Mouse (Mus musculus): Measurements from ENCODE around the gene Lcn8. TPM values are rescaled to one million over a fixed set of nuclear protein-coding genes. Genes with fewer than 3 reads are reported as not detected.

The Lcn8 gene
- polyA plus RNA-seq (2014; fragmentation: Nextera tagmentation; extraction: Ambion mirVana) = not detected in 2 replicates

DNA sequence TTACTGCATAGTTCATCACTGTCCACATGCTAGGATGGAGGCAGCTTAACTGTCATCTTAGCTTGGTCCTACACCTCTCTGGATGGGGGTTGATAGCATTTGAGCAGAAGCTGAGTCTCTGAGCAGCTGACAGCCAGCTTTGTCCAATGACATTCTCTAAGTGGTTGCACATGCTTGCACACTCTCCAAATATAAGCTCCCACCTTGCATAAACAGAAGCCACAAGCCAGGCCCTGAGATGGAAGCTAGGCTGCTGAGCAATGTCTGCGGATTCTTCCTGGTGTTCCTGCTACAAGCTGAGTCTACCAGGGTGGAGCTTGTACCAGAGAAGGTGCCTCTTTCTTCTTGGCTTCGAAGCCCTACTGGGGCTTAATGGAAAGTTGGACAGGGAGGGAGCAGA is at the start of gene Lcn8:
Gene Lcn8 (plus strand): TSS at position 219 of the 400 bp plus-strand sequence.
- no peaks in the 10 kb centered on the region for H3K36me3 ChIP-seq (ENCODE audit: control insufficient read depth, insufficient read depth, low read length)
- H3K4me1 ChIP-seq (replicated peaks; ENCODE audit: control insufficient read depth, insufficient read depth, low read length) = no peaks in the 10 kb centered on the region
- H3K4me2 ChIP-seq (ENCODE audit: low read length) = no peak within 1 kb of the TSS
- ATAC-seq (replicated peaks; ENCODE audit: low FRiP score, low TSS enrichment, low read depth) = no peak
- no peak within 1 kb of the TSS for H3K27ac ChIP-seq (ENCODE audit: low read depth)
- no peaks in the 10 kb centered on the region for H3K27me3 ChIP-seq (replicated peaks; ENCODE audit: control insufficient read depth, insufficient read depth, low read length)
- no peak within 1 kb of the TSS for H3K4me3 ChIP-seq (ENCODE audit: low read depth, low read length)
- DNase-seq (ENCODE audit: low spot score) = no peak
- 75% methylated on average over 2 of the region's 2 CpGs for WGBS
- H3K9me3 ChIP-seq (ENCODE audit: control insufficient read depth, low read length) = no peaks in the 10 kb centered on the region
- no peak within 1 kb of the TSS for H3K9ac ChIP-seq (ENCODE audit: low read length)

DNA sequence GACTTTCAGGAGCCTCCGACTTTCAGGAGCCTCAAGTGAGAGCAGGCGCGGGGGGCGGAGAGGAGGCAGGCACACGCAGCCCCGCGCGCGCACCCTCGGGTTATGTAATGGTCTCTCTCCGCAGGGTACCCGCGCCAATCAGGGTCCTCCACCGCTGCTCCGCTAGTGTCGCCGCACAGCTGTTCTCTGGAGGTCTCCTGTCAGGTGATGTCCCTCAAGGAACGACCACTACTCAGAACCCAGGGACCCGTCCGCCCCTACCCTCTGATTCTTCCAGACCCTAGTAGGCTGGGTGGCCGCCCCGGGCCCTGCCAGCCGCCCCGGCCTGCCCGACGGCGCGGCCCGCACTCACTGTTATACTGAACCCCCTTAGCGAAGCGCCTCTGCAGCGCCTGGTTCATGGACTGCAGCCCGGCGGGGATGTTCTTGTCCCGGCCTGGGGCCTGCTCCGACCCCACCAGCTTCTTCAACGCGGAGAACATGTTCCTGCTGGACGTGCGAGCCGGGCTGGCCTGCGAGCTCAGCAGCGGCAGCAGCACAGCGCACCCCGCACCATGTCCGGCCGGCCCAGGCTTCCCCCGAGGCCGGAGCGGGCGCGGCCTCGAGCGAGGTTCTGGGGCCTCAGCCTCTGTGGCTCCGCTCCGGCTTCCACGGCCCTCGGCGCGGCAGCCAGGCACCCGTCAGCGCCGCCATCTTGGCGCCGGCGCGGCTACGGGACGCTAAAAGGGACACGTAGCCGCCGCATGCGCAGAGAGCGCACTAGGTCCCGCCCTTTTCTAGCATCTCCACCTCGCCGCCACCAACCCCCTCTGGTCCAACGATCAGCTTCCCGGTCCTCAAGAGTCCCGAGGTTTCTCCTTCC is 44.9 kb upstream of the Lcn8 start, which contains the start of gene Rabl6:
Gene Rabl6 (minus strand): TSS at position 761 of the 862 bp plus-strand sequence.
- no peaks in the 10 kb centered on the region for H3K9me3 ChIP-seq (ENCODE audit: control insufficient read depth, low read length)
- H3K4me3 ChIP-seq (ENCODE audit: low read depth, low read length) = peak within 1 kb of the TSS; percentile 94
- H3K4me1 ChIP-seq (replicated peaks; ENCODE audit: control insufficient read depth, insufficient read depth, low read length) = peaks cover 17% of the 10 kb centered on the region
- H3K9ac ChIP-seq (ENCODE audit: low read length) = peak within 1 kb of the TSS; percentile 95
- H3K27me3 ChIP-seq (replicated peaks; ENCODE audit: control insufficient read depth, insufficient read depth, low read length) = 0 out of 2 replicates have a peak, but pooled peaks cover 3% of the 10 kb centered on the region
- H3K36me3 ChIP-seq (ENCODE audit: control insufficient read depth, insufficient read depth, low read length) = peaks cover 7% of the 10 kb centered on the region
- H3K4me2 ChIP-seq (ENCODE audit: low read length) = peak within 1 kb of the TSS; percentile 86
- DNase-seq (ENCODE audit: low spot score) (peak; percentile 90), ATAC-seq (replicated peaks; ENCODE audit: low FRiP score, low TSS enrichment, low read depth) (peak; percentile 92)
- WGBS = under 1% methylated on average over 77 of the region's 80 CpGs
- peak within 1 kb of the TSS; percentile 95 for H3K27ac ChIP-seq (ENCODE audit: low read depth)

DNA sequence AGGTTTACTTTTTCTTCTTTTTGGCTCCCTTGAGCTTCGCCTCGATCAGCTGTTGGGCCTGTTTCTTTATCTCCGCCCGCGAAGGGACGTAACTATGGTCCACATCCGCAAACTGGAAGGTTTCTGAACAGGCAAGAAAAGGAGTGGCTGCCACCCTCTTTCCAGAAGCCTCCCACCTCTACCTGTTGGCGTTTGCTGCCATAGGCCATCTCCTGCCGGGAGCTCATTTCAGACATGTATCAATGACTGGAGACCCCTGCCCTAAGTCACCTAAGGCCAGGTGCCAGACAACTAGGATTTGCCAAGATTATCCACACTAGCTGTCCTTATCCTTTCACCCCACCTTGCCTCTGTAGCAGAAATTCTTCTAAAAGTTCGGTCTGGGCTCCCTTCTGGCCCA is 44.2 kb upstream of the Lcn8 start:
- H3K4me2 ChIP-seq (ENCODE audit: low read length) = peak overlapping the region; percentile 86
- 52% methylated on average over 10 of the region's 10 CpGs for WGBS
- H3K9ac ChIP-seq (ENCODE audit: low read length) = peak overlapping the region; percentile 95; the same call in 1 of the 2 replicates
- peak overlapping the region; percentile 94 for H3K4me3 ChIP-seq (ENCODE audit: low read depth, low read length)
- H3K9me3 ChIP-seq (ENCODE audit: control insufficient read depth, low read length) = no peaks in the 10 kb centered on the region
- DNase-seq (ENCODE audit: low spot score) (no peak), ATAC-seq (replicated peaks; ENCODE audit: low FRiP score, low TSS enrichment, low read depth) (peak; percentile 13; the same call in 1 of the 2 replicates)
- H3K4me1 ChIP-seq (replicated peaks; ENCODE audit: control insufficient read depth, insufficient read depth, low read length) = peaks cover 17% of the 10 kb centered on the region
- peak overlapping the region; percentile 95; the same call in 1 of the 2 replicates for H3K27ac ChIP-seq (ENCODE audit: low read depth)
- H3K27me3 ChIP-seq (replicated peaks; ENCODE audit: control insufficient read depth, insufficient read depth, low read length) = 0 out of 2 replicates have a peak, but pooled peaks cover 5% of the 10 kb centered on the region
- H3K36me3 ChIP-seq (ENCODE audit: control insufficient read depth, insufficient read depth, low read length) = peaks cover 5% of the 10 kb centered on the region; the same call in 1 of the 2 replicates

DNA sequence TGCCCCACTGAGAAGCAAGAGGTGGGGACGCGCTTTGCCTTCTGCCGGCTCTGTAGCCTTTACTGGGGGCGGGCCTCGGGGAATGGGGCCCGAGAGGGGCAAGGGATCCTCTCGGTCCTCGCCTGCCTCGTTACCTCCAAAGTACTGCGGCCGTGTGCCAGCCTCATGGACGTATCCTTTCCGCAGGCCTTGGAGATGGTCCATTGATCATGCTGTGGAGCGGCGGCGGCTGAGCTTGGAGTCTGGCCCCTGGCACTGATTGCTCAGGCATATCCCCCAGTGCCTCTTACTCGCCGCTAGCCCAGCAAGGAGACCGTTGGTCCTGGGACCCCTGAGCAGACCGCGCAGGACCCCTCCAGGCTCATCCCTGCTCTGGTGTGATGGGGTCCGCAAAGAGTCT is 36.5 kb upstream of the Lcn8 start:
- 0 out of 2 replicates have a peak overlapping the region, but pooled peaks have one; percentile 1 for H3K4me3 ChIP-seq (ENCODE audit: low read depth, low read length)
- no peak for ATAC-seq (replicated peaks; ENCODE audit: low FRiP score, low TSS enrichment, low read depth)
- H3K4me1 ChIP-seq (replicated peaks; ENCODE audit: control insufficient read depth, insufficient read depth, low read length) = 0 out of 2 replicates have a peak, but pooled peaks cover 9% of the 10 kb centered on the region
- no peaks in the 10 kb centered on the region for H3K9me3 ChIP-seq (ENCODE audit: control insufficient read depth, low read length)
- H3K4me2 ChIP-seq (ENCODE audit: low read length) = peak overlapping the region; percentile 42
- 22% methylated on average over 22 of the region's 22 CpGs for WGBS
- peak; percentile 57 for DNase-seq (ENCODE audit: low spot score)
- H3K36me3 ChIP-seq (ENCODE audit: control insufficient read depth, insufficient read depth, low read length) = no peaks in the 10 kb centered on the region
- peaks cover 50% of the 10 kb centered on the region for H3K27me3 ChIP-seq (replicated peaks; ENCODE audit: control insufficient read depth, insufficient read depth, low read length)
- H3K27ac ChIP-seq (ENCODE audit: low read depth) = no peak overlapping the region
- H3K9ac ChIP-seq (ENCODE audit: low read length) = no peak overlapping the region

DNA sequence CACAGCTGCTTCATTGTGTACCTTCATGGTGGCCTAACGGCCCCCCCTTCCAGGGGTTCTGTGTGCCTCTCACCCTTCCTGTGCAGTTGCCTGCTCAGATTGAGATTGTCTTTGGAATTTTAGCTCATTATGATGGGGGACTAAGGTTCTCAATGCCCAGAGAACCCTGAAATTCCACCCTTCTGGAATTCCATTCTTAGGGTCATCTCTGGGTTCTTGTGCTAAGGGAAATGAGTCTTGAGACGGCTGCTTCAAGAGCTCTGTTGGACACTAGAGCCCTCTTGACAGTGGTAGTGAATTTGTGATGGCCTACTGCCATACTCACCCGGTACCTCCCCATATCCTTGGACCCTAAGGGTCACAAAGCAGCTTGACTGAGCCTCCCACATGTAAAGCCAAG is 35.3 kb upstream of the Lcn8 start, which contains the start of gene Ccdc183:
Gene Ccdc183 (minus strand): TSS at position 101 of the 400 bp plus-strand sequence.
- Histone ChIP-seq H3K4me2 (ENCODE audit: low read length) (peak within 1 kb of the TSS; percentile 42; the same call in 1 of the 2 replicates), H3K36me3 (ENCODE audit: control insufficient read depth, insufficient read depth, low read length) (no peaks in the 10 kb centered on the region), H3K27ac (ENCODE audit: low read depth) (no peak within 1 kb of the TSS), H3K4me3 (ENCODE audit: low read depth, low read length) (no peak within 1 kb of the TSS), H3K9me3 (ENCODE audit: control insufficient read depth, low read length) (no peaks in the 10 kb centered on the region), H3K9ac (ENCODE audit: low read length) (no peak within 1 kb of the TSS), H3K27me3 (replicated peaks; ENCODE audit: control insufficient read depth, insufficient read depth, low read length) (peaks cover 47% of the 10 kb centered on the region), H3K4me1 (replicated peaks; ENCODE audit: control insufficient read depth, insufficient read depth, low read length) (0 out of 2 replicates have a peak, but pooled peaks cover 10% of the 10 kb centered on the region)
- no peak for ATAC-seq (replicated peaks; ENCODE audit: low FRiP score, low TSS enrichment, low read depth)
- WGBS = 88% methylated on average over 3 of the region's 3 CpGs
- DNase-seq (ENCODE audit: low spot score) = no peak

DNA sequence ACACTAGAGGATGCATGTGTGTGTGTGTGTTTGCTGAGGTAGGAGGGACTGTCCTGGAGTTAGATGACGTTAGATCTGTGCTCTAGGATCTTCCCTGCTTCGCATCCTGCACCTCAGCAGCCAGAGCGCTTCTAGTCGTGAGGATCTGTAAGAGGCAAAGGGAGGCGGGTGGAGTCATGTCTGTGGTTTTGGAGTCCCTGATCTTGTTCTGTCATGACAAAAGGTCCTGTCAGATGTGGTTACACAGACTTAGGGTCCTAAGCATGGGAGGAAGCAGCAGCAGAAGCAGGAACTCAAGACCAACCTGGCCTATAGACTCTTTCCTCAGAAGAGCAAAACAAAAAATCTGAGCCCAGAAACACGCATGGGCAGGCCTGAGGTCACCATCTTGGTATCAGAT is 32.5 kb upstream of the Lcn8 start:
- no peak for ATAC-seq (replicated peaks; ENCODE audit: low FRiP score, low TSS enrichment, low read depth)
- Histone ChIP-seq H3K4me2 (ENCODE audit: low read length) (no peak overlapping the region), H3K36me3 (ENCODE audit: control insufficient read depth, insufficient read depth, low read length) (no peaks in the 10 kb centered on the region), H3K27me3 (replicated peaks; ENCODE audit: control insufficient read depth, insufficient read depth, low read length) (peaks cover 30% of the 10 kb centered on the region), H3K27ac (ENCODE audit: low read depth) (no peak overlapping the region), H3K4me1 (replicated peaks; ENCODE audit: control insufficient read depth, insufficient read depth, low read length) (0 out of 2 replicates have a peak, but pooled peaks cover 10% of the 10 kb centered on the region), H3K4me3 (ENCODE audit: low read depth, low read length) (no peak overlapping the region), H3K9ac (ENCODE audit: low read length) (no peak overlapping the region), H3K9me3 (ENCODE audit: control insufficient read depth, low read length) (no peaks in the 10 kb centered on the region)
- WGBS = 78% methylated on average over 6 of the region's 6 CpGs
- no peak for DNase-seq (ENCODE audit: low spot score)

DNA sequence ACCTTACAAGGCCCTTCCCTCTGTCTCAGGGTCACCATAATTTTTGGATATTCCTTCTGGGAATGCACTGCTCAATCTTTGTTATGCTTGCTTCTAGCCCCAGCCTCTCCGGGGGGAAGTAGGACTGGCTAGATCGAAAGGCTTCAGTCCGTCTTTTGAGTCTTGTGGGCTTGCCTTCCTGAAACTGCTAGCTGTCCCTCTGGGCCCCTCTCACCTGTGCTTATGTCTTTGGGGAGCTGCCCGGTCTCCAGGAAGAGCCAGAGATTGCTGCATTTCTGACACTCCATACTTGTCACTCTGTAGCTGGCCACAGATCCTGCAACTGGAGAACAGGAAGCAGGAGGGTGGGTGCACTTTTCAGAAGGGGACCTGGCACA is 32.1 kb upstream of the Lcn8 start:
- ATAC-seq (replicated peaks; ENCODE audit: low FRiP score, low TSS enrichment, low read depth) (no peak), DNase-seq (ENCODE audit: low spot score) (no peak)
- Histone ChIP-seq H3K27me3 (replicated peaks; ENCODE audit: control insufficient read depth, insufficient read depth, low read length) (peaks cover 26% of the 10 kb centered on the region), H3K9ac (ENCODE audit: low read length) (no peak overlapping the region), H3K36me3 (ENCODE audit: control insufficient read depth, insufficient read depth, low read length) (no peaks in the 10 kb centered on the region), H3K27ac (ENCODE audit: low read depth) (no peak overlapping the region), H3K4me3 (ENCODE audit: low read depth, low read length) (no peak overlapping the region), H3K4me1 (replicated peaks; ENCODE audit: control insufficient read depth, insufficient read depth, low read length) (0 out of 2 replicates have a peak, but pooled peaks cover 10% of the 10 kb centered on the region), H3K9me3 (ENCODE audit: control insufficient read depth, low read length) (no peaks in the 10 kb centered on the region), H3K4me2 (ENCODE audit: low read length) (peak overlapping the region; percentile 87; the same call in 1 of the 2 replicates)
- 87% methylated on average over 4 of the region's 4 CpGs for WGBS

DNA sequence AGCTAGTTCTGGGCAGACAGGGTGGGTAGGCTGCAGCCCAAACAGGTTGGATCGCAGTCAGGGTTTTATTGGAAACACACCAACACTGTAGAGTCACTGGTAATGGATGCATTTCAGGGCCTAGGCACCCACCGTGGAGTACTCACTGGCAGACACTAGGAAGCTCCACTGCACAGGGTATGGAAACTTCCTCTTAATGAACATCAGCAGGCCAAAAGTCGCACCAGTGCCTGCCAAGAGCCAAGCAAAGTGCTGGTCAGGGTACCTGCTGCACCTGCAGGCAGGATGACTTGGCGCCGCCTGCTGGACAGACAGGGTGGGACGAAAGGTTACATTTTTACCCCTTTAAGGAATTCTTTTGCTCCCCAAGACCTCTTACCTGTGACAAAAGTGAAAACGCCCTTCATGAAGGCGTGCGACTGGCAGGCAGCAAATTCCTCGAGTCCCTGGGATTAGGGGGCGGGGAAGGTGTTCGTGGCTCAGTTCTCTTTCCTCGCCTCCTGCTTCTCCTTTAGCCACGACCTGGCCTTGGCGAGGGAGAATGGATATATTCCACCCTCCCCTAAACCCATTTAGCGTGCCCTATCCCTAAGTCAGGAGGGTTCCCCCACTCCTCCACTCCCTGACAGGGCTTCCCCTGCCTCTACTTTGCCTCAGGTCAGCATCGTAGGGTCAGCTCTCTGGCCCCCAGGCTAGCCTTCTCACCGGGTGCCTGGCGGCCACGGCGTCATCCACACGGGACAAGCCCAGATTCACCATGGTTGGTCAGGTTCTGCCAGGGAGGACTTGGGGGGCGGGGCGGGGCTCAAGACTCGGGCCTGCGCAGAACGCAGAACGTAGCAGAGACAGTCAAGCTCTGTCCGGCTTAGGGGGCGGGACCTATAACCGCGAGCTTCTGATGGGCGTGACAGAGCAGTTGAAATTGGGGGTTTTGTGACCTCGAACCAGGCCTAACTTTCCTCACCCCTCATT is 31.4 kb upstream of the Lcn8 start, which contains the start of gene Tmem141:
Gene Tmem141 (minus strand): TSS at position 777 of the 972 bp plus-strand sequence.
- ATAC-seq (replicated peaks; ENCODE audit: low FRiP score, low TSS enrichment, low read depth) (peak; percentile 94), DNase-seq (ENCODE audit: low spot score) (peak; percentile 88)
- Histone ChIP-seq H3K36me3 (ENCODE audit: control insufficient read depth, insufficient read depth, low read length) (no peaks in the 10 kb centered on the region), H3K4me2 (ENCODE audit: low read length) (peak within 1 kb of the TSS; percentile 87), H3K27ac (ENCODE audit: low read depth) (peak within 1 kb of the TSS; percentile 47; the same call in 1 of the 2 replicates), H3K9ac (ENCODE audit: low read length) (peak within 1 kb of the TSS; percentile 49), H3K4me3 (ENCODE audit: low read depth, low read length) (peak within 1 kb of the TSS; percentile 50), H3K27me3 (replicated peaks; ENCODE audit: control insufficient read depth, insufficient read depth, low read length) (peaks cover 19% of the 10 kb centered on the region), H3K9me3 (ENCODE audit: control insufficient read depth, low read length) (no peaks in the 10 kb centered on the region), H3K4me1 (replicated peaks; ENCODE audit: control insufficient read depth, insufficient read depth, low read length) (0 out of 2 replicates have a peak, but pooled peaks cover 8% of the 10 kb centered on the region)
- WGBS = 6% methylated on average over 34 of the region's 34 CpGs

Data from intestine, embryonic 14.5 days (tissue).